Mouse (Mus musculus): Measurements from ENCODE around the gene Tnf. TPM values are rescaled to one million over a fixed set of nuclear protein-coding genes. Genes with fewer than 3 reads are reported as not detected.

The Tnf gene
- total RNA-seq (2023), result 10 to 100 TPM; 57.3 to 92.8 TPM

DNA sequence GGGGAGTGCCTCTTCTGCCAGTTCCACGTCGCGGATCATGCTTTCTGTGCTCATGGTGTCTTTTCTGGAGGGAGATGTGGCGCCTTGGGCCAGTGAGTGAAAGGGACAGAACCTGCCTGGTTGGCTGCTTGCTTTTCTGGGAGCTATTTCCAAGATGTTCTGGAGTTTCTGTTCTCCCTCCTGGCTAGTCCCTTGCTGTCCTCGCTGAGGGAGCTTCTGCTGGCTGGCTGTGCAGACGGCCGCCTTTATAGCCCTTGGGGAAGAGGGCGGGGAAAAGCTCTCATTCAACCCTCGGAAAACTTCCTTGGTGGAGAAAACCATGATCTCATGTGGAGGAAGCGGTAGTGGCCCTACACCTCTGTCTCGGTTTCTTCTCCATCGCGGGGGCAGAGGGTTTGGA, at the start of gene Tnf:
Gene Tnf (minus strand): TSS at position 221 of the 400 bp plus-strand sequence.

DNA sequence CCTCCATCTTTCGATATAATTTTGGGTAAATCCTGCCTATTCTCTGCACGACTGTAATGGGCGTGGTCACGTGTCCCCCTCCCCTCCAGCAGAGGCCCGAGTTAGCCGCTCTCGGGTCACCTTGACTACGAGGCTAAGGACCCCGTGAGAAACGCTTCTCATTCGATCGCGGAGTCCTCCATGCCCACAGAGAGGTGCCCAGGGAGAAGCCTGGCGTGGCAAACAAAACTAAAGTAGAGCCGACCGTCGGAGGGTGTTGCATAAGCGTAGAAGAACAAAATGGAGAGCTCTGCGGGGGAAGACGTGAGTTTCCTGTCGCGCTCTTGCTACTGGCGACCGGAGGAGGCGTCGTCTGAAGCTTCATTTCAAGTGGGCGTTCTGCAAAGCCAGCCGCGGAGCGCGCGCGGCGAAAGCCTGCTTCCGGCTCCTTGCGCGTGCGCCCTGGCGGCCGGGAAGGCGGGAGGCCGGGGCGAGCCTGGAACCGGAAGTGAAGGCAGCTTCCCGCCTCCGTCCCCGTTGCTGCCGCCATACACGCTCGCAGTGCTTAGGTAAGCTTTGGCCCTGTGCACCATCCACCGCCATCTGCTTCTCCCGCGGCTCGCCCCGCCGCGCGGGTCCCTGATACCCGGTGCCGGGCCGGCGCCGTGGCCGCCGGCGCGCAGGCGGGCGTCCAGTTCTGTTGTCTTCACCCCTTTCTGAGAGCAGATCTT, 39.7 kb upstream of the Tnf start, which contains the start of gene Ddx39b:
Gene Ddx39b (plus strand): TSS at position 442 of the 710 bp plus-strand sequence.

DNA sequence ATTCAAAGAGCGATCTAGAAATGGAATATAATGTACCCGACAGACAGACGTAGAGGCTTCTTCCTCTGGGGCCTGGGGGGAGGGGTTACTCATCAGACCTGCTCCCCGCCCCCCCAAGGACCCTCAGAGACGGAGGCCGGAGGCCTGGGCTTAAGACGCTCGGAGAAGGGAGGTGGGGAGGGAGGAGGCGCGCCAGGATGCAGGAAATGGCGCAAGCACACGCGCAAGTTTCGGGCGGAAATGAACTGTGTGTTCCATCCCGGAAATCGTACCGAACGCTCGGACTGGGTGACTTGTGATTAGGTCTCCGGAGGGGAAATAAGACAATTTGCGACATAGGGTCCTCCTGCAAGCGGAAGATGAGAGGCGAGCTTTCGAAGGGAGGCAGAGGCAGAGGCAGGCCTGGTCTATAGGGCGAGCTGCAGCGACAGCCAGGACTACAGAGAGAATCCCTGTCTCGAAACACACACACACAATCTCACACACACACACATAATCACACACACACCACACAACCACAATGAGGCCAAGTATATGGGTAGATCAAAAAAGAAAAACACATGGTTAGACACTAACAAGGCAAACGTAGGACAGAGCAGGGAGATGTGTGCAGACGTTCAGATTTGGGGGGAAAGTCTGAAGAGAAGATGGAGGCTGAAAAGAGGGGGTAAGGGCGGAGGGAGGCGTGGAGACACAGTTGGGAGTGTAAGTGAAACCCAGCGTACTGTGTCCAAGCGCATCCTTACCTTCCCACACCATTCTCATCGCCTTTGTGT, 34.0 kb upstream of the Tnf start, which contains the start of gene Nfkbil1:
Gene Nfkbil1 (minus strand): TSS at position 179 of the 776 bp plus-strand sequence.

GRCm38 (mm10) chr17:35233114-35233980, 31.5 kb upstream of the Tnf start, which contains the start of gene Atp6v1g2:
TSS of gene Atp6v1g2 (plus strand) at chr17:35233660.

DNA sequence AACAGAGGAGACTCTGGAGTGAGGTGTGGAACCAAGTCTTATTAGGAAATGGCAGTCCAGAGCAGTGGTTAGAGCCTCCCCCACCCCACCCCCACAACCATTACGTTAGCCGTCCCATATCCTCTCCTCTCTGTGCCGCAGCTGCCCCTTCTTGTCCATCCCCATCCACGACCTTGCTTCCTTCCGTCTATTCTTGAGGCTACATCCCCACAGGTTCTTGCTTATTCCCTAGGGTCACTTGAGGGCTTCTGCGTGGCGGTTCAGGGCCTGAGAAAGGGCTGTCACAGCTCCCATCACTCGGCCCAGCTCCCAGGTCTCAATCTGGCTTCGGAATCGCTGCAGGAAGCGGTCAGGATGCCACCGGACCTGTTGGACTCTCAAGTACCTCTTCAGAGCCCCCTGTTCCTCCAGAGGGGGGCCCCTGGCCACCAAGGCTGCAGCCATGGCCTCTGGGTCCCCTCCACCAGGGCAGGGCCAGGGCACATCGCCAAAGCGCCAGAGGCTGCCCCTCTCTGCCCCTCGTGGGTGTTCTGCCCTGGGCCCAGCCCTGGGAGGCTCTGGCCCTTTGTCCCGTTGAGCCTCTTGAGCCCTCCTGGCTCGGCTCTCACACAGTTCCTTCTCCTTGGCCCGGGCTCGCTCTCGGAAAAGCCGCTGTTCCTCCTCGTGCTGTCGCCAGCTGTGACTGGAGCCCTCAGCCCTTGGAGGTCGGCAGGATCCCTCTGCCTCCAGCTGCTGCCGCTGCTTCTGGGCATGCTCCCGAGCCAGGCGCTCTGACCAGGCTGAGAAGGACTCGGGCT, 18.5 kb upstream of the Tnf start, which contains the start of gene Gm16181:
Gene Gm16181 (plus strand): TSS at position 679 of the 797 bp plus-strand sequence.

DNA sequence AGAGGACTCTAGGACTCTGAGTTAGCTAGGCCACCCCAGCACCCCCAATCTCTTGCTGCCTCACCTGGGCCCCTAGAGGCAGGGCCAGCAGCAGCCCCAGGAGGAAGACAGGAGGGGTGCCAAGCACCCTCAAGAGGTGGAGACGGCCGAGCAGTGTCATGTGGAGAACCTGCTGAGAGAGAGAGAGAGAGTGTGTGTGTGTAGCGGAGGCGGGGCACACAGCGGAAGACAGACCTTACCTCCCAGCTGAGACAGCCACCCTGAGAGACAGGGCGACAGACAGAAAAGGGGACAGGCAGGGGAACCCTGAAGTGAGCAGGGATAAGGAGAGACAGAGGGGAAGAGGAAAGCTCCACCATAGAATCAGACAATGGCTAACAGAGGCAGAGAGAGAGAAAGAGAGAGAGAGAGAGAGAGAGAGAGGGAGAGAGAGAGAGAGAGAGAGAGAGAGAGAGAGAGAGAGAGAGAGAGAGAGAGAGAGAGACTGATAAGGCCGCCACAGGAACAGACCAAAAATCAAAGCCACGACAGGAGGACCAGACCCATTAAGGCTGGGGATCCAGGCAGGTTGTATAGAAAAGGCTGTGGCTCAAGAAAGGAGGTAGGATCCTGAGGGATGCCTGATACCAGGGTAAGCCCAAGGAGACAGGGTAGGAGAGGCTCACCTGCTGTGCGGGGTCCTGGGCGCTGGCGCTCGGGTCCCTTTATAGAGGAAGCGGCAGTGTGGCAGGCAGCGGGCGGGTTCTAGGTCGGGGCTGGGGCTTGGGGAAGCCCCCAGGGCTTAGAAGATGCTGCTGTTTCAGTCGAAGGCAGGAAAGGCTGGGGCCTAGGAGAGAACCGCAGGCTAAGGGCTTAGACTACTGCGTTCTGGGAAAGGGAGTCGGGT, 2.9 kb upstream of the Tnf start, which contains the start of gene Lta:
Gene Lta (minus strand): TSS at position 858 of the 886 bp plus-strand sequence.

DNA sequence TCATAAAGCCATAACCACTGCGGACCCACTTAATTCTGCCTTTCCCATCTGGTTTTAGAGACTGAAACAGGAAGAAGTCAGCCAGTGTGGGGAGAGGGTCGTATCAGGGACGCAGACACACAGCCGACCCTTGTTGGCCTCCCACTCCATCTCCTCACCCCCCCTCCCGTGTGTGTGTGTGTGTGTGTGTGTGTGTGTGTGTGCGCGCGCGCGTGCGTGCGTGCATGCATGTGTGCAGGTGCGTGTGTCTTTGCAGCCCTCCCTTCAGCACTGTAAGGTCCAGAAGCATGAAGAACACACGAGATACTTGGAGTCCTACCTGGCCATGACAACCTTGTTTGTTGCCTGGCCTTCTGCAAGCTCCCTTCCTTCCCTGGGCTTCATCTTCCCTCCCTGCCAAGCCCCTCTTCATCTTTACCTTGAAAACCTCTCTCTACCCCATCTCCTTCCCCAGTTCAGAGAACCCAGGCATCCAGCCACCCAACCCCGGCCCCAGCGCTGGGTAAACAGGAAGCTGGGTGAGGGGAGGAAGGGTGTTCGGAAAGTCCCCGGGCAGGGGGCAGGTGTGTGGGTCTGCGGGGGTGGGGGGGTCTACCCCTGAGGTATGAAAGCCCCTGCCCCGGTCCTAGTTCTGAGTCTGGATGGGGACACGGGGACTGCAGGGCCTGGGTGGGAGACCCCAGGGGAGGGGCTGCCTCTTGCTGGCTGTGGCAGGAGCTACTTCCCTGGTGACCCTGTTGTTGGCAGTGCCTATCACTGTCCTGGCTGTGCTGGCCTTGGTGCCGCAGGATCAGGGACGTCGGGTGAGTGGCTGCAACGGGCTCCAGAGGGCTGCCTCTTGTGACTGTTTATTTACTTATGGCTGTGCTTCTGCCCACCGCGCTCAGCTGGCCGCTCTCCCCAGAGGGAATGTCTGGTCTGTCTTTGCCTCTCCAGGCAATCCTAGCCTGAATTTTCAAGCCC, 7.6 kb downstream of the Tnf start, which contains the start of gene Ltb:
Gene Ltb (plus strand): TSS at position 559 of the 963 bp plus-strand sequence.

GRCm38 (mm10) chr17:35187959-35188610, 13.7 kb downstream of the Tnf start, which contains the start of gene Lst1:
TSS of gene Lst1 (minus strand) at chr17:35188439.

DNA sequence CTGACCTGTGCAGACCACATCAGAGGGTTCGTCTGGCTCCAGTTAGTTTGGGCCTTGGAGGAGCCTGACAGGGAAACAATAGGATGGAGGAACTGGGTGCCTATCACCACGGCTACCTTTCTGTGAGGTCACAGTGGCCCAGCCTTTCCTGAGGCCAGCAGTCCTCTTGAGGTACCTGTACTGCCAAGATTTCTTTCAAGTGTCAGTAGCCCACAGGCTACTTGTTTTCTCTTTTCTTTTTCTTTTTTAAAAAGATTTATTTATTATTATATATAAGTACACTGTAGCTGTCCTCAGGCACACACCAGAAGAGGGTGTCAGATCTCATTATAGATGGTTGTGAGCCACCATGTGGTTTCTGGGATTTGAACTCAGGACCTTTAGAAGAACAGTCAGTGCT, 25.8 kb downstream of the Tnf start, which contains the start of gene Aif1:
Gene Aif1 (minus strand): TSS at position 101 of the 400 bp plus-strand sequence.

GRCm38 (mm10) chr17:35164568-35165450, 37.0 kb downstream of the Tnf start, which contains the start of gene Prrc2a:
TSS of gene Prrc2a (minus strand) at chr17:35164897.

Other genes with a start within 250 kb of the Tnf start
- 100 to 1,000 TPM; 240 to 289 TPM for gene Hspa1b, start 242.8 kb downstream of the Tnf start, total RNA-seq (2023)
- gene Gm20481, start 232.1 kb downstream of the Tnf start, total RNA-seq (2023), result not detected
- gene Hspa1a, start 229.9 kb downstream of the Tnf start, total RNA-seq (2023), result 100 to 1,000 TPM; 322 to 373 TPM
- gene Hspa1l, start 229.3 kb downstream of the Tnf start, total RNA-seq (2023), result under 1 TPM; 0.55 to 0.76 TPM
- gene Lsm2, start 220.1 kb downstream of the Tnf start, total RNA-seq (2023), result 10 to 100 TPM; 18.6 to 21.1 TPM
- gene Vars, start 201.0 kb downstream of the Tnf start, total RNA-seq (2023), result 10 to 100 TPM; 89.4 to 93.9 TPM
- under 1 TPM in 1 of 2 experiments, not detected in 1; 0.16 TPM for gene Vwa7, start 185.4 kb downstream of the Tnf start, total RNA-seq (2023)
- not detected for gene Sapcd1, start 174.0 kb downstream of the Tnf start, total RNA-seq (2023)
- gene Msh5, start 155.3 kb downstream of the Tnf start, total RNA-seq (2023), result 1 to 10 TPM; 1.0 to 2.2 TPM
- gene Clic1, start 152.0 kb downstream of the Tnf start, total RNA-seq (2023), result 100 to 1,000 TPM; 258 to 267 TPM
- 1 to 10 TPM; 1.2 to 1.7 TPM for gene Ddah2, start 143.0 kb downstream of the Tnf start, total RNA-seq (2023)
- gene Ly6g6c, start 136.6 kb downstream of the Tnf start, total RNA-seq (2023), result not detected
- not detected for gene Mpig6b, start 135.8 kb downstream of the Tnf start, total RNA-seq (2023)
- not detected for gene Ly6g6e, start 125.1 kb downstream of the Tnf start, total RNA-seq (2023)
- not detected for gene Ly6g6d, start 123.9 kb downstream of the Tnf start, total RNA-seq (2023)
- not detected for gene Ly6g6f, start 116.4 kb downstream of the Tnf start, total RNA-seq (2023)
- gene Abhd16a, start 112.7 kb downstream of the Tnf start, total RNA-seq (2023), result 10 to 100 TPM; 58.8 to 60.6 TPM
- gene Ly6g5c, start 93.7 kb downstream of the Tnf start, total RNA-seq (2023), result not detected
- under 1 TPM; 0.42 to 0.61 TPM for gene Ly6g5b, start 86.6 kb downstream of the Tnf start, total RNA-seq (2023)
- gene Gpank1, start 80.6 kb downstream of the Tnf start, total RNA-seq (2023), result 10 to 100 TPM; 22.2 to 30.3 TPM
- gene Csnk2b, start 80.0 kb downstream of the Tnf start, total RNA-seq (2023), result 100 to 1,000 TPM; 133 to 155 TPM
- 10 to 100 TPM; 15.5 to 25.3 TPM for gene D17H6S53E, start 75.6 kb downstream of the Tnf start, total RNA-seq (2023)
- not detected for gene Apom, start 70.0 kb downstream of the Tnf start, total RNA-seq (2023)
- gene Bag6, start 66.8 kb downstream of the Tnf start, total RNA-seq (2023), result 100 to 1,000 TPM; 324 to 360 TPM
- gene Prrc2a, start 37.1 kb downstream of the Tnf start, total RNA-seq (2023), result 100 to 1,000 TPM; 227 to 228 TPM
- gene Aif1, start 25.9 kb downstream of the Tnf start, total RNA-seq (2023), result 100 to 1,000 TPM; 172 to 206 TPM
- gene Lst1, start 13.6 kb downstream of the Tnf start, total RNA-seq (2023), result 100 to 1,000 TPM; 935 to 974 TPM
- 10 to 100 TPM; 72.7 to 86.4 TPM for gene Ltb, start 7.6 kb downstream of the Tnf start, total RNA-seq (2023)
- gene Lta, start 3.3 kb upstream of the Tnf start, total RNA-seq (2023), result not detected
- gene Gm16181, start 18.8 kb upstream of the Tnf start, total RNA-seq (2023), result 1 to 10 TPM in 1 of 2 experiments, not detected in 1; 1.3 TPM
- 1 to 10 TPM; 1.8 to 4.2 TPM for gene Atp6v1g2, start 31.7 kb upstream of the Tnf start, total RNA-seq (2023)
- 10 to 100 TPM; 13.1 to 13.4 TPM for gene Nfkbil1, start 33.8 kb upstream of the Tnf start, total RNA-seq (2023)
- gene Ddx39b, start 39.7 kb upstream of the Tnf start, total RNA-seq (2023), result 100 to 1,000 TPM; 243 to 247 TPM
- gene H2-D1, start 60.7 kb upstream of the Tnf start, total RNA-seq (2023), result 1,000 to 10,000 TPM; 2,563 to 2,615 TPM
- 10 to 100 TPM; 10.2 to 13.7 TPM for gene H2-Q1, start 118.4 kb upstream of the Tnf start, total RNA-seq (2023)
- 10 to 100 TPM; 11.6 to 12.7 TPM for gene H2-Q2, start 140.2 kb upstream of the Tnf start, total RNA-seq (2023)
- 100 to 1,000 TPM; 176 to 190 TPM for gene H2-Q4, start 177.6 kb upstream of the Tnf start, total RNA-seq (2023)
- 10 to 100 TPM; 75.0 to 75.5 TPM for gene H2-Q6, start 222.8 kb upstream of the Tnf start, total RNA-seq (2023)
- gene H2-Q7, start 237.1 kb upstream of the Tnf start, total RNA-seq (2023), result 10 to 100 TPM; 83.8 to 92.9 TPM

Measured in monocyte, adult 59 days (primary cell).